Mouse (Mus musculus): Measurements from ENCODE around the gene Clec12b. TPM values are rescaled to one million over a fixed set of nuclear protein-coding genes. Genes with fewer than 3 reads are reported as not detected.
"Not testable (repeated sequence)": the region's sequence is repeated elsewhere in the genome, so short reads cannot be mapped to it uniquely, and the experiment has no call there.

The Clec12b gene
- polyA plus RNA-seq, 1 experiment: 0.06 TPM

GRCm38 (mm10) chr6:129355774-129356173 lies 29.9 kb downstream of the Clec12b start:
- no peaks in the 10 kb centered on the region for H3K27me3 ChIP-seq (replicated peaks; ENCODE audit: control insufficient read depth, insufficient read depth, low read length)
- H3K27ac ChIP-seq (ENCODE audit: insufficient read depth, low read depth, low read length): no peak overlapping the region
- no peak overlapping the region for H3K4me3 ChIP-seq (ENCODE audit: insufficient read depth, low read depth, low read length)
- H3K4me1 ChIP-seq (ENCODE audit: control insufficient read depth, insufficient read depth, low read length): no peaks in the 10 kb centered on the region
- no peak for TF ChIP-seq CTCF (conservative IDR thresholded peaks at IDR 0.05; ENCODE audit: insufficient read depth, insufficient read length, low read depth, low read length)
- no peak for TF ChIP-seq POLR2A (IDR thresholded peaks at IDR 0.05; ENCODE audit: low read depth, low read length)
- no peak for DNase-seq
- 96% methylated on average over 2 of the region's 2 CpGs for WGBS
- no peaks in the 10 kb centered on the region for H3K36me3 ChIP-seq (ENCODE audit: control insufficient read depth, insufficient read depth, low read length)

GRCm38 (mm10) chr6:129351091-129351490 lies 34.6 kb downstream of the Clec12b start:
- DNase-seq: no peak
- Histone ChIP-seq H3K36me3 (ENCODE audit: control insufficient read depth, insufficient read depth, low read length) (no peaks in the 10 kb centered on the region), H3K27ac (ENCODE audit: insufficient read depth, low read depth, low read length) (no peak overlapping the region), H3K4me1 (ENCODE audit: control insufficient read depth, insufficient read depth, low read length) (no peaks in the 10 kb centered on the region), H3K4me3 (ENCODE audit: insufficient read depth, low read depth, low read length) (no peak overlapping the region), H3K27me3 (replicated peaks; ENCODE audit: control insufficient read depth, insufficient read depth, low read length) (no peaks in the 10 kb centered on the region)
- TF ChIP-seq POLR2A (IDR thresholded peaks at IDR 0.05; ENCODE audit: low read depth, low read length) (no peak), CTCF (conservative IDR thresholded peaks at IDR 0.05; ENCODE audit: insufficient read depth, insufficient read length, low read depth, low read length) (no peak)
- whole genome bisulfite sequencing: 95% methylated on average over 3 of the region's 3 CpGs

- Histone ChIP-seq H3K27me3 (replicated peaks; ENCODE audit: control insufficient read depth, insufficient read depth, low read length) (no peaks in the 10 kb centered on the region), H3K4me3 (ENCODE audit: insufficient read depth, low read depth, low read length) (no peak overlapping the region), H3K36me3 (ENCODE audit: control insufficient read depth, insufficient read depth, low read length) (no peaks in the 10 kb centered on the region), H3K4me1 (ENCODE audit: control insufficient read depth, insufficient read depth, low read length) (no peaks in the 10 kb centered on the region), H3K27ac (ENCODE audit: insufficient read depth, low read depth, low read length) (no peak overlapping the region)
- DNase-seq: peak; percentile 33
- TF ChIP-seq CTCF (conservative IDR thresholded peaks at IDR 0.05; ENCODE audit: insufficient read depth, insufficient read length, low read depth, low read length) (no peak), POLR2A (IDR thresholded peaks at IDR 0.05; ENCODE audit: low read depth, low read length) (no peak)
- 53% methylated on average over 4 of the region's 4 CpGs for WGBS
These were observed 35.9 kb downstream of the Clec12b start for GRCm38 (mm10) chr6:129349524-129350352.

- Histone ChIP-seq H3K27me3 (replicated peaks; ENCODE audit: control insufficient read depth, insufficient read depth, low read length) (no peaks in the 10 kb centered on the region), H3K4me1 (ENCODE audit: control insufficient read depth, insufficient read depth, low read length) (no peaks in the 10 kb centered on the region), H3K36me3 (ENCODE audit: control insufficient read depth, insufficient read depth, low read length) (no peaks in the 10 kb centered on the region), H3K4me3 (ENCODE audit: insufficient read depth, low read depth, low read length) (no peak overlapping the region), H3K27ac (ENCODE audit: insufficient read depth, low read depth, low read length) (no peak overlapping the region)
- 68% methylated on average over 3 of the region's 3 CpGs for WGBS
- no peak for DNase-seq
- TF ChIP-seq POLR2A (IDR thresholded peaks at IDR 0.05; ENCODE audit: low read depth, low read length) (no peak), CTCF (conservative IDR thresholded peaks at IDR 0.05; ENCODE audit: insufficient read depth, insufficient read length, low read depth, low read length) (no peak)
These were observed 41.3 kb downstream of the Clec12b start for GRCm38 (mm10) chr6:129344408-129344807.

- WGBS: 76% methylated on average over 4 of the region's 4 CpGs
- not testable (repeated sequence) for H3K4me1 ChIP-seq (ENCODE audit: control insufficient read depth, insufficient read depth, low read length); DNase-seq; H3K27ac ChIP-seq (ENCODE audit: insufficient read depth, low read depth, low read length); H3K4me3 ChIP-seq (ENCODE audit: insufficient read depth, low read depth, low read length); H3K36me3 ChIP-seq (ENCODE audit: control insufficient read depth, insufficient read depth, low read length); H3K27me3 ChIP-seq (replicated peaks; ENCODE audit: control insufficient read depth, insufficient read depth, low read length)
These were observed 43.3 kb downstream of the Clec12b start, which contains the start of gene Clec12a for GRCm38 (mm10) chr6:129342391-129342790. Clec12a (plus strand) TSS chr6:129342691.

GRCm38 (mm10) chr6:129337751-129338150 lies 47.9 kb downstream of the Clec12b start:
- TF ChIP-seq POLR2A (IDR thresholded peaks at IDR 0.05; ENCODE audit: low read depth, low read length): no peak
- TF ChIP-seq CTCF (conservative IDR thresholded peaks at IDR 0.05; ENCODE audit: insufficient read depth, insufficient read length, low read depth, low read length): no peak
- 70% methylated on average over 1 of the region's 1 CpGs for WGBS
- no peak overlapping the region for H3K27ac ChIP-seq (ENCODE audit: insufficient read depth, low read depth, low read length)
- no peaks in the 10 kb centered on the region for H3K36me3 ChIP-seq (ENCODE audit: control insufficient read depth, insufficient read depth, low read length)
- H3K4me3 ChIP-seq (ENCODE audit: insufficient read depth, low read depth, low read length): no peak overlapping the region
- DNase-seq: no peak
- no peaks in the 10 kb centered on the region for H3K27me3 ChIP-seq (replicated peaks; ENCODE audit: control insufficient read depth, insufficient read depth, low read length)
- no peaks in the 10 kb centered on the region for H3K4me1 ChIP-seq (ENCODE audit: control insufficient read depth, insufficient read depth, low read length)

- no peaks in the 10 kb centered on the region for H3K36me3 ChIP-seq (ENCODE audit: control insufficient read depth, insufficient read depth, low read length)
- no peaks in the 10 kb centered on the region for H3K4me1 ChIP-seq (ENCODE audit: control insufficient read depth, insufficient read depth, low read length)
- H3K27me3 ChIP-seq (replicated peaks; ENCODE audit: control insufficient read depth, insufficient read depth, low read length): no peaks in the 10 kb centered on the region
- no peak for TF ChIP-seq POLR2A (IDR thresholded peaks at IDR 0.05; ENCODE audit: low read depth, low read length)
- peak; percentile 89 for TF ChIP-seq CTCF (conservative IDR thresholded peaks at IDR 0.05; ENCODE audit: insufficient read depth, insufficient read length, low read depth, low read length)
- 16% methylated on average over 11 of the region's 11 CpGs for WGBS
- peak; percentile 60 for DNase-seq
- H3K27ac ChIP-seq (ENCODE audit: insufficient read depth, low read depth, low read length): no peak overlapping the region
- H3K4me3 ChIP-seq (ENCODE audit: insufficient read depth, low read depth, low read length): no peak overlapping the region
These were observed 52.0 kb downstream of the Clec12b start for GRCm38 (mm10) chr6:129333674-129334078.

Data from kidney, adult 2 months (tissue).